ENCODE assay signal across 12 mouse cellular contexts in the genomic region with DNA sequence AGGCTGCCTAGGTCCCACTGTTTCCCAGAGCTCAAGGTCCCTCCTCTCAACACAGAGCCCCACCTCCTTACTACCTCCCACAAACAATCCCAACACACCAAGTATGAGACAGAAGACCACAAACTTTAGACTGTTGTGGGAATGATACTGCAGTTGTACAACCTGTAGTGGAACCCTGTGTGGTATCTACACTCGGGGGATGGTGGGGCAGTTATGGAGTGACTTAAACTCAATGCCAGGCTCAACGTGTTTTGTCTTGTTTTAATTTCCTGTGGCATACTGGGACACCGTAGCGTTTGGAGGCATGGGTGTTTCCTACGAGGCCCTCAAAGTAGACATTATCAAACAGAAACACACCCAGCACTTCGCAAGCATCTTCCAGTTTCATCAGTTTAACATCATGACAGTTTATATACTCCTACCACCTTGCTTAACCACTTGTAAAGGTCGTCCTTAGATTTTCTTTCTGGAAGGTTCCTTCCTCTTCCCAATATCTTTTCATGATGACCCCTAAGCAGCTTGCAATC. TPM values are rescaled to one million over a fixed set of nuclear protein-coding genes. Genes with fewer than 3 reads are reported as not detected.
DNase-seq lines count a peak whose midpoint lies in the region; ATAC-seq and TF ChIP-seq lines count a peak whose summit lies in the region.
"Had no signal": no experiment of that assay in that cellular context is flagged by ENCODE, and none has a peak within 500 bp of the region (broad histone marks: within the 10 kb centered on the region; RNA-seq: fewer than 3 reads in every experiment).

No protein-coding gene starts in this region.

- peaks cover 17% of the 10 kb centered on the region for H3K4me1 ChIP-seq in kidney, embryonic 15.5 days
- H3K4me1 ChIP-seq in bone marrow, adult 2 months (ENCODE audit: control insufficient read depth, insufficient read depth, low read length): peaks cover 2% of the 10 kb centered on the region; the same call in 1 of the 2 replicates
- peaks cover 4% of the 10 kb centered on the region; the same call in 1 of the 2 replicates for H3K4me1 ChIP-seq in intestine, postnatal 0 days (replicated peaks; ENCODE audit: control insufficient read depth, insufficient read depth, low read length)

- H3K4me3 ChIP-seq in kidney, embryonic 15.5 days (replicated peaks): no peak overlapping the region
- no peak overlapping the region for H3K4me3 ChIP-seq in bone marrow, adult 2 months (replicated peaks; ENCODE audit: control insufficient read depth, low read depth, low read length)
- H3K4me3 ChIP-seq in intestine, postnatal 0 days (ENCODE audit: low read depth, low read length): no peak overlapping the region
- H3K4me3 ChIP-seq: embryonic facial prominence, embryonic 15.5 days; hindbrain, embryonic 10.5 days had no signal

- ATAC-seq in kidney, embryonic 15.5 days (replicated peaks; ENCODE audit: low FRiP score): peak; percentile 50; the same call in 1 of the 2 replicates
- ATAC-seq in intestine, postnatal 0 days: no peak
- ATAC-seq in megakaryocyte progenitor cell, adult 5-6 weeks (replicated peaks; ENCODE audit: poor library complexity): peak; percentile 48

- H3K9ac ChIP-seq in kidney, embryonic 15.5 days: no peak overlapping the region
- H3K9ac ChIP-seq in intestine, postnatal 0 days (ENCODE audit: low read depth, low read length): no peak overlapping the region
- H3K9ac ChIP-seq: embryonic facial prominence, embryonic 15.5 days had no signal

- H3K9me3 ChIP-seq in kidney, embryonic 15.5 days (replicated peaks): peaks cover 8% of the 10 kb centered on the region; the same call in 1 of the 2 replicates
- H3K9me3 ChIP-seq in intestine, postnatal 0 days (ENCODE audit: control insufficient read depth): peaks cover 8% of the 10 kb centered on the region; the same call in 1 of the 2 replicates

- no peak overlapping the region for H3K4me2 ChIP-seq in kidney, embryonic 15.5 days
- 0 out of 2 replicates have a peak overlapping the region, but pooled peaks have one; percentile 6 for H3K4me2 ChIP-seq in intestine, postnatal 0 days (replicated peaks; ENCODE audit: low read depth)
- H3K4me2 ChIP-seq: embryonic facial prominence, embryonic 15.5 days had no signal

- H3K36me3 ChIP-seq in kidney, embryonic 15.5 days: peaks cover 11% of the 10 kb centered on the region; the same call in 1 of the 2 replicates
- H3K36me3 ChIP-seq in intestine, postnatal 0 days (ENCODE audit: control insufficient read depth, insufficient read depth): 0 out of 2 replicates have a peak, but pooled peaks cover 3% of the 10 kb centered on the region
- H3K36me3 ChIP-seq: hindbrain, embryonic 10.5 days had no signal

- WGBS in kidney, embryonic 15.5 days: 89% methylated on average over 7 of the region's 7 CpGs
- WGBS in bone marrow, adult 2 months: 31% methylated on average over 7 of the region's 7 CpGs
- 77% methylated on average over 7 of the region's 7 CpGs for WGBS in intestine, postnatal 0 days

- peak overlapping the region; percentile 34; the same call in 1 of the 2 replicates for H3K27ac ChIP-seq in kidney, embryonic 15.5 days
- H3K27ac ChIP-seq in bone marrow, adult 2 months (ENCODE audit: control insufficient read depth, insufficient read depth, low read depth, low read length, poor library complexity): peak overlapping the region; percentile 54; the same call in 1 of the 2 replicates
- H3K27ac ChIP-seq in intestine, postnatal 0 days (ENCODE audit: low read depth, low read length): peak overlapping the region; percentile 28; the same call in 1 of the 2 replicates
- H3K27ac ChIP-seq: embryonic facial prominence, embryonic 15.5 days; hindbrain, embryonic 10.5 days had no signal

- no peaks in the 10 kb centered on the region for H3K27me3 ChIP-seq in kidney, embryonic 15.5 days
- no peaks in the 10 kb centered on the region for H3K27me3 ChIP-seq in intestine, postnatal 0 days (replicated peaks; ENCODE audit: control insufficient read depth, insufficient read depth, low read length)
- H3K27me3 ChIP-seq: embryonic facial prominence, embryonic 15.5 days had no signal

- TF ChIP-seq CTCF in bone marrow, adult 2 months (IDR thresholded peaks at IDR 0.05; ENCODE audit: control insufficient read depth, insufficient read depth, low read length): no peak
- no peak for TF ChIP-seq CTCF in intestine, postnatal 0 days (IDR thresholded peaks at IDR 0.05; ENCODE audit: low read depth)

- DNase-seq in kidney, postnatal 4 days: no peak
- no peak for DNase-seq in ovary, postnatal 36 days (ENCODE audit: low spot score)
- no peak for DNase-seq in ovary, postnatal 14 days (ENCODE audit: low spot score)
- no peak for DNase-seq in urinary bladder, postnatal 25 days (ENCODE audit: low spot score)
- DNase-seq: kidney, adult 18-20 months; thymus, postnatal 4 days had no signal

- no peak for TF ChIP-seq POLR2A in bone marrow, adult 2 months (IDR thresholded peaks at IDR 0.05; ENCODE audit: borderline replicate concordance, control insufficient read depth, low read depth, low read length)

RNA-seq across cellular contexts. Expression of a gene that starts 58.4 kb away (rescaled TPM):
- polyA plus RNA-seq in kidney, embryonic 15.5 days (2015; fragmentation: Nextera tagmentation; extraction: Ambion mirVana): 45.2 and 45.5 TPM in 2 replicates
- 4.2 and 5.6 TPM in 2 replicates for polyA plus RNA-seq in bone marrow, adult 2 months (2011; ENCODE audit: insufficient read depth, insufficient read length, low replicate concordance, missing spikeins)
- polyA plus RNA-seq in intestine, postnatal 0 days (2015; fragmentation: Nextera tagmentation; extraction: Ambion mirVana): 9.6 and 9.9 TPM in 2 replicates
- total RNA-seq in megakaryocyte progenitor cell, adult 5-6 weeks (2015): 18.4 and 19.5 TPM in 2 replicates
- 19.9 and 23.1 TPM in 2 replicates for total RNA-seq in megakaryocyte progenitor cell, adult 5-6 weeks (2017)
